ENCODE assay signal across 9 mouse cellular contexts in genomic region chr2:172477860-172478259, GRCm38 (mm10). TPM values are rescaled to one million over a fixed set of nuclear protein-coding genes. Genes with fewer than 3 reads are reported as not detected.
A peak's percentile ranks its signal among the peaks of the same experiment; 100 is the strongest.
DNase-seq lines count a peak whose midpoint lies in the region; ATAC-seq lines count a peak whose summit lies in the region.
"Had no signal": no experiment of that assay in that cellular context is flagged by ENCODE, and none has a peak within 500 bp of the region (broad histone marks: within the 10 kb centered on the region; RNA-seq: fewer than 3 reads in every experiment).

No protein-coding gene starts in this region.

- H3K4me3 ChIP-seq in megakaryocyte, embryonic 14.5 days (replicated peaks): peak overlapping the region; percentile 76

- peaks cover 30% of the 10 kb centered on the region for H3K4me1 ChIP-seq in megakaryocyte, embryonic 14.5 days

- H3K27me3 ChIP-seq in megakaryocyte, embryonic 14.5 days (replicated peaks): peaks cover 27% of the 10 kb centered on the region

- no peaks in the 10 kb centered on the region for H3K9me3 ChIP-seq in megakaryocyte, embryonic 14.5 days

- DNase-seq in gastrocnemius, adult 18-20 months (ENCODE audit: low spot score): peak; percentile 64
- no peak for DNase-seq in gastrocnemius, postnatal 4 days (ENCODE audit: low spot score in 2 of 2)
- DNase-seq in CD4-positive helper T cell, adult 2 months (ENCODE audit: low read depth, low spot score): peak; percentile 44
- peak; percentile 39 for DNase-seq in c-Kit-positive CD71-positive TER-119-positive erythroid progenitor cells, embryonic 14.5 days (ENCODE audit: low spot score)
- DNase-seq in kidney, postnatal 36 days: peak; percentile 44 to 63
- DNase-seq in right cerebral cortex, postnatal 25 days: peak; percentile 41

- no peaks in the 10 kb centered on the region for H3K36me3 ChIP-seq in megakaryocyte, embryonic 14.5 days (replicated peaks; ENCODE audit: low read length)

- ATAC-seq in granulocyte monocyte progenitor cell, adult 5-6 weeks (replicated peaks; ENCODE audit: poor library complexity, severe bottlenecking): peak; percentile 47

RNA-seq across cellular contexts. Expression of gene Fam209, which starts 5.5 kb away (rescaled TPM):
- under 1 TPM in 1 of 2 experiments, not detected in 1; 0.34 TPM for total RNA-seq in gastrocnemius, adult 18-20 months (2021)
- total RNA-seq in gastrocnemius, postnatal 4 days (2021): 1 to 10 TPM in 1 of 2 experiments, under 1 TPM in 1; 0.83 to 1.1 TPM
- total RNA-seq in granulocyte monocyte progenitor cell, adult 5-6 weeks (2014; fragmentation: Nextera tagmentation): 2.5 and 2.6 TPM in 2 replicates
- total RNA-seq in granulocyte monocyte progenitor cell, adult 5-6 weeks (2017): 4.3 and 5.4 TPM in 2 replicates
- not detected in 2 replicates for polyA plus RNA-seq in megakaryocyte, embryonic 14.5 days (2012; ENCODE audit: insufficient read depth, low replicate concordance)
- total RNA-seq: layer of hippocampus, postnatal 25 days had no signal

RNA-seq across cellular contexts. Expression of gene Gcnt7, which starts 19.5 kb away (rescaled TPM):
- total RNA-seq in gastrocnemius, adult 18-20 months (2021): not detected
- total RNA-seq in gastrocnemius, postnatal 4 days (2021): not detected
- total RNA-seq in granulocyte monocyte progenitor cell, adult 5-6 weeks (2014; fragmentation: Nextera tagmentation): not detected in 2 replicates
- total RNA-seq in granulocyte monocyte progenitor cell, adult 5-6 weeks (2017): not detected in 2 replicates
- polyA plus RNA-seq in megakaryocyte, embryonic 14.5 days (2012; ENCODE audit: insufficient read depth, low replicate concordance): not detected in 2 replicates
- total RNA-seq: layer of hippocampus, postnatal 25 days had no signal

RNA-seq across cellular contexts. Expression of gene Rtf2, which starts 37.5 kb away (rescaled TPM):
- 10 to 100 TPM; 27.9 to 30.8 TPM for total RNA-seq in gastrocnemius, adult 18-20 months (2021)
- total RNA-seq in gastrocnemius, postnatal 4 days (2021): 10 to 100 TPM; 45.3 to 45.4 TPM
- 44.7 and 59.2 TPM in 2 replicates for total RNA-seq in granulocyte monocyte progenitor cell, adult 5-6 weeks (2014; fragmentation: Nextera tagmentation)
- total RNA-seq in granulocyte monocyte progenitor cell, adult 5-6 weeks (2017): 147 and 160 TPM in 2 replicates
- 15.3 and 57.1 TPM in 2 replicates for polyA plus RNA-seq in megakaryocyte, embryonic 14.5 days (2012; ENCODE audit: insufficient read depth, low replicate concordance)

Comparison
In these comparisons a context has a peak if more than half of its experiments do, and no peak if none do; other contexts are left out.
1. DNase-seq: peak in gastrocnemius, adult 18-20 months (single experiment), CD4-positive helper T cell, adult 2 months (single experiment), c-Kit-positive CD71-positive TER-119-positive erythroid progenitor cells, embryonic 14.5 days (single experiment), kidney, postnatal 36 days (2 of 2) and right cerebral cortex, postnatal 25 days (single experiment); none in gastrocnemius, postnatal 4 days (0 of 2).